ENCODE assay signal across 9 mouse cellular contexts in genomic region chr3:94973620-94974019, GRCm38 (mm10). TPM values are rescaled to one million over a fixed set of nuclear protein-coding genes. Genes with fewer than 3 reads are reported as not detected.
DNase-seq lines count a peak whose midpoint lies in the region; ATAC-seq and TF ChIP-seq lines count a peak whose summit lies in the region.
"Had no signal": no experiment of that assay in that cellular context is flagged by ENCODE, and none has a peak within 500 bp of the region (broad histone marks: within the 10 kb centered on the region; RNA-seq: fewer than 3 reads in every experiment).

No protein-coding gene starts in this region.

- no peak for TF ChIP-seq CTCF in gastrocnemius, adult 2 months (IDR thresholded peaks at IDR 0.05)
- TF ChIP-seq CTCF in testis, adult 2 months (IDR thresholded peaks at IDR 0.05; ENCODE audit: control insufficient read depth, insufficient read depth, insufficient replicate concordance, low read depth, low read length) = no peak
- no peak for TF ChIP-seq CTCF in liver, embryonic 14.5 days (IDR thresholded peaks at IDR 0.05; ENCODE audit: low read depth)

- 86% methylated on average over 5 of the region's 5 CpGs for WGBS in liver, embryonic 14.5 days (ENCODE audit: insufficient replicate concordance)

- no peaks in the 10 kb centered on the region; the same call in 1 of the 2 replicates for H3K36me3 ChIP-seq in testis, adult 2 months (ENCODE audit: control insufficient read depth, insufficient read depth, low read length)
- H3K36me3 ChIP-seq in liver, embryonic 14.5 days (replicated peaks; ENCODE audit: control insufficient read depth, insufficient read depth, low read depth) = peaks cover 2% of the 10 kb centered on the region; the same call in 1 of the 2 replicates

- H3K4me2 ChIP-seq in liver, embryonic 14.5 days (ENCODE audit: low read depth) = peak overlapping the region; percentile 77

- H3K9me3 ChIP-seq in liver, embryonic 14.5 days (ENCODE audit: control insufficient read depth, low read length) = no peaks in the 10 kb centered on the region

- H3K9ac ChIP-seq in liver, embryonic 14.5 days (replicated peaks) = no peak overlapping the region; the same call in 1 of the 2 replicates

- H3K4me3 ChIP-seq in gastrocnemius, adult 2 months = peak overlapping the region; percentile 85
- H3K4me3 ChIP-seq in testis, adult 2 months (ENCODE audit: control insufficient read depth, low read depth, low read length) = peak overlapping the region; percentile 88; the same call in 1 of the 2 replicates
- H3K4me3 ChIP-seq in liver, embryonic 14.5 days (ENCODE audit: insufficient read depth in 1 of 2, low read depth in 2 of 2, low read length in 2 of 2) = no peak overlapping the region

- DNase-seq in gastrocnemius, adult 2 months = no peak
- no peak for DNase-seq in gastrocnemius, postnatal 14 days
- no peak for DNase-seq in testis, postnatal 14 days (ENCODE audit: low spot score)
- no peak for DNase-seq in liver, embryonic 14.5 days (ENCODE audit: low read depth in 3 of 3, low spot score in 3 of 3)
- DNase-seq in adrenal gland, adult 18-20 months (ENCODE audit: low spot score in 2 of 2) = no peak
- no peak for DNase-seq in right cerebral cortex, postnatal 4 days
- DNase-seq in left cerebral cortex, postnatal 4 days = no peak
- DNase-seq: thymus, adult 18-20 months had no signal

- TF ChIP-seq POLR2A in testis, adult 2 months (IDR thresholded peaks at IDR 0.05; ENCODE audit: control insufficient read depth, low read depth, low read length) = no peak

- no peak for TF ChIP-seq EP300 in liver, embryonic 14.5 days (IDR thresholded peaks at IDR 0.05; ENCODE audit: low read depth)

- peaks cover 5% of the 10 kb centered on the region for H3K4me1 ChIP-seq in testis, adult 2 months (ENCODE audit: control insufficient read depth, insufficient read depth, low read length)
- peaks cover 8 to 13% of the 10 kb centered on the region in 2 experiments for H3K4me1 ChIP-seq in liver, embryonic 14.5 days (replicated peaks; ENCODE audit: control insufficient read depth in 2 of 2, insufficient read depth in 2 of 2, low read length in 1 of 2)

- H3K27me3 ChIP-seq in testis, adult 2 months (ENCODE audit: control insufficient read depth, insufficient read depth, low read length) = no peaks in the 10 kb centered on the region
- no peaks in the 10 kb centered on the region for H3K27me3 ChIP-seq in liver, embryonic 14.5 days (ENCODE audit: control insufficient read depth, insufficient read depth, low read length)

- no peak for ATAC-seq in liver, embryonic 14.5 days (ENCODE audit: insufficient read depth)

- no peak overlapping the region; the same call in 1 of the 2 replicates for H3K27ac ChIP-seq in gastrocnemius, adult 2 months
- H3K27ac ChIP-seq in testis, adult 2 months (ENCODE audit: control insufficient read depth, insufficient read depth, low read depth, low read length) = peak overlapping the region; percentile 97
- H3K27ac ChIP-seq in liver, embryonic 14.5 days = no peak overlapping the region

- intact Hi-C loops in gastrocnemius, adult 2 months (cut with DNase I) = loop anchor here (2.0 kb wide), 1 partner anchor 19 kb away; the partner anchor contains the start of gene Rfx5
- intact Hi-C loops in gastrocnemius, postnatal 14 days (cut with DNase I; ENCODE audit: low total_unique reads) = no loop called here
- intact Hi-C loops in left cerebral cortex, postnatal 4 days (cut with DNase I) = no loop called here

RNA-seq across cellular contexts. Expression of gene Pi4kb, which starts 0.9 kb away (rescaled TPM):
- 10 to 100 TPM; 23.4 to 24.0 TPM for total RNA-seq in gastrocnemius, adult 2 months (2021)
- 10 to 100 TPM; 23.5 to 24.1 TPM for total RNA-seq in gastrocnemius, postnatal 14 days (2021)
- polyA plus RNA-seq in testis, adult 2 months (2012; rRNA removed) = 24.1 and 24.3 TPM in 2 replicates
- 7.3 and 14.0 TPM in 2 replicates for polyA plus RNA-seq in liver, embryonic 14.5 days (2012; rRNA removed)
- 6.8 and 10.0 TPM in 2 replicates for polyA plus RNA-seq in liver, embryonic 14.5 days (2014; fragmentation: Nextera tagmentation; extraction: Ambion mirVana)
- 10 to 100 TPM; 62.9 to 65.3 TPM for total RNA-seq in adrenal gland, adult 18-20 months (2021)
- 10 to 100 TPM; 50.0 to 56.4 TPM for total RNA-seq in left cerebral cortex, postnatal 4 days (2021)

RNA-seq across cellular contexts. Expression of gene Rfx5, which starts 19.7 kb away (rescaled TPM):
- 1 to 10 TPM; 4.7 to 5.2 TPM for total RNA-seq in gastrocnemius, adult 2 months (2021)
- total RNA-seq in gastrocnemius, postnatal 14 days (2021) = 1 to 10 TPM; 5.8 to 7.2 TPM
- 12.1 and 13.6 TPM in 2 replicates for polyA plus RNA-seq in testis, adult 2 months (2012; rRNA removed)
- 2.3 TPM in 2 replicates for polyA plus RNA-seq in liver, embryonic 14.5 days (2012; rRNA removed)
- 0.88 and 1.5 TPM in 2 replicates for polyA plus RNA-seq in liver, embryonic 14.5 days (2014; fragmentation: Nextera tagmentation; extraction: Ambion mirVana)
- total RNA-seq in adrenal gland, adult 18-20 months (2021) = 10 to 100 TPM; 13.4 to 20.4 TPM
- 10 to 100 TPM; 19.6 to 27.6 TPM for total RNA-seq in left cerebral cortex, postnatal 4 days (2021)

RNA-seq across cellular contexts. Expression of gene Selenbp1, which starts 40.8 kb away (rescaled TPM):
- 10 to 100 TPM; 10.1 to 28.6 TPM for total RNA-seq in gastrocnemius, adult 2 months (2021)
- total RNA-seq in gastrocnemius, postnatal 14 days (2021) = 1 to 10 TPM; 8.9 to 9.5 TPM
- polyA plus RNA-seq in testis, adult 2 months (2012; rRNA removed) = 19.4 and 24.6 TPM in 2 replicates
- polyA plus RNA-seq in liver, embryonic 14.5 days (2012; rRNA removed) = 43.5 and 44.8 TPM in 2 replicates
- 56.7 and 71.2 TPM in 2 replicates for polyA plus RNA-seq in liver, embryonic 14.5 days (2014; fragmentation: Nextera tagmentation; extraction: Ambion mirVana)
- total RNA-seq in adrenal gland, adult 18-20 months (2021) = 10 to 100 TPM; 58.8 to 64.6 TPM
- 1 to 10 TPM; 3.8 to 4.8 TPM for total RNA-seq in left cerebral cortex, postnatal 4 days (2021)

RNA-seq across cellular contexts. Expression of gene Zfp687, which starts 41.6 kb away (rescaled TPM):
- 10 to 100 TPM; 10.9 to 11.5 TPM for total RNA-seq in gastrocnemius, adult 2 months (2021)
- total RNA-seq in gastrocnemius, postnatal 14 days (2021) = 10 to 100 TPM; 12.4 to 13.8 TPM
- polyA plus RNA-seq in testis, adult 2 months (2012; rRNA removed) = 37.7 and 43.3 TPM in 2 replicates
- polyA plus RNA-seq in liver, embryonic 14.5 days (2012; rRNA removed) = 5.8 and 6.6 TPM in 2 replicates
- 4.4 and 5.9 TPM in 2 replicates for polyA plus RNA-seq in liver, embryonic 14.5 days (2014; fragmentation: Nextera tagmentation; extraction: Ambion mirVana)
- total RNA-seq in adrenal gland, adult 18-20 months (2021) = 10 to 100 TPM; 22.7 to 26.1 TPM
- total RNA-seq in left cerebral cortex, postnatal 4 days (2021) = 10 to 100 TPM; 23.6 to 25.4 TPM

Comparison
In these comparisons a context has a peak if more than half of its experiments do, and no peak if none do; other contexts are left out.
1. H3K4me3 ChIP-seq: peak in gastrocnemius, adult 2 months (single experiment) and testis, adult 2 months (single experiment); none in liver, embryonic 14.5 days (0 of 2).